ENCODE assay signal across 15 mouse cellular contexts in the genomic region with DNA sequence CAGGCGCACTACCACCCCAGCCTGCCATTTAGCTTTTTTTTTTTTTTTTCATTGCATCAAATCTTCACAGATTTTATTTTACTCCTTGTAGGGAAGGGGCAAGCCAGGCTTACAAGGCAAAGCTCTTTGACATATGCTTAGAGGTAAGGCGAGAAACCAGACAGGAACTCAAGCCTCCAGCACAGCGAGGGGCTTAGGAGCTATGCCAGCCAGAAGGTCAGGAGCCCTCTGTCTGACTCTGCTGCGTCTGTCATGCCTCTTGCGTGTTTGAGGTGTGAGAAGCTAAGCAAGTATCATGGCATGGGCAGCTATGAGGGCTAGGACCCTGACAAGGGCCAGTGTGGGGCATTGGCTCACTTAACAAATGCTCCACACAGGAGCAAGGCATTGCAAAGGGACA.
DNase-seq lines count a peak whose midpoint lies in the region; ATAC-seq lines count a peak whose summit lies in the region.
"Had no signal": no experiment of that assay in that cellular context is flagged by ENCODE, and none has a peak within 500 bp of the region (broad histone marks: within the 10 kb centered on the region; RNA-seq: fewer than 3 reads in every experiment).

No protein-coding gene starts in this region.

- no peak for ATAC-seq in cerebellum, adult (ENCODE audit: insufficient number of reproducible peaks, low FRiP score, low TSS enrichment)
- ATAC-seq: forebrain, embryonic 14.5 days; forebrain, postnatal 0 days had no signal

- peak; percentile 42 for DNase-seq in cerebellum, adult 9-10 months
- peak; percentile 73 to 79 for DNase-seq in cerebellum, postnatal 14 days
- no peak for DNase-seq in cerebellum, adult 8-10 months
- DNase-seq in cerebellum, postnatal 36 days, result peak; percentile 59 to 61
- DNase-seq in cerebellum, adult 9-11 months, result no peak
- peak; percentile 63 for DNase-seq in brain, adult 2 months (ENCODE audit: low read depth, low spot score)
- DNase-seq in retina, embryonic 14.5 days (ENCODE audit: low spot score), result no peak
- DNase-seq: adrenal gland, adult 2 months; adrenal gland, postnatal 10 days; adrenal gland, postnatal 25 days; cerebellum, adult 11 months; forebrain, postnatal 0 days; gastrocnemius, postnatal 14 days had no signal

Comparison
In these comparisons a context has a peak if more than half of its experiments do, and no peak if none do; other contexts are left out.
1. DNase-seq: peak in cerebellum, adult 9-10 months (single experiment), cerebellum, postnatal 14 days (2 of 2), cerebellum, postnatal 36 days (2 of 2) and brain, adult 2 months (single experiment); none in cerebellum, adult 8-10 months (single experiment), cerebellum, adult 9-11 months (single experiment) and retina, embryonic 14.5 days (single experiment).